Mouse (Mus musculus) B cell, adult 62 days (primary cell): ENCODE results near the gene Olfr715b. TPM values are rescaled to one million over a fixed set of nuclear protein-coding genes. Genes with fewer than 3 reads are reported as not detected.

Experiments used
- total RNA-seq: library from RNA; stranded (reverse); gene quantifications from 4 replicates; pipeline ENCODE4 v1.2.4, GENCODE M21; 2023

Gene Olfr715b
- total RNA-seq, result not detected in 4 replicates

DNA sequence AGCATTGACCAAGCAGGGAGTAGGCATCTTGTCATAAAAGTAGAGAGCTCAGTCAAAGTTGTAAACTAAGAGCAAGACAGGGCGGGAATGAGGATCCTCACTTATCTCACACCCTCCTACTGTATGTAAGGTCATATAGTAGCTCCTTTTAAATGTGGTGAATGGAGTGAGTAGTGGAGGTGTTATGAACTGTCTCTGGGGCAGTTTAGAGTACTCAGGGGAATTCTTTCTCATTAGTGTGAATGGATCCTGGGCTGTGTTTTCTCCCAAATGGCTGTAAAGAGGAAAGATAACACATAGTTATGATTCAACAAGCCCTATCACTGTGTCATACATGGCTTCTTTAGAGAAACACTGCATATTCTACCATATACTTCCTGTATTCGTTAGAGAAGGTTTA is at the start of gene Olfr715b:
Gene Olfr715b (minus strand): TSS at position 101 of the 400 bp plus-strand sequence.

DNA sequence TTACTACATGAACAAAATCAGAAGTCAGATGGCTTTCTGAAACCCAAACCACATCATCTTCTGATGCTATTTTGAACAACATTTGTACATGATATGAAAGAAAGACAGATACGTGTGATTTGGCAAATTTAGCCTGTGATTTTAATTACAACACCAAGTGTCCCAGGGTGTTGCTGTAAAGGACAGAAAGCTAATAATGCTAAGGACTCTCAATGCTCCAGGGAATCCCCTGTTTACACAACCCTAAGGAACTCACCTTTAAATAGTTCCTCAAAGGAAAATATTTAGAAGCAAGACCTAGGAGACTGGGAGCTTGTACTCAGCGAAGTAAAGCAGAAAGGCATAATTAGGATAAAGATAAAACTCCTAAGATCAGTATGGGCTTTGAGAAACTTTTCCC is 27.9 kb upstream of the Olfr715b start, which contains the start of gene Olfr716:
Gene Olfr716 (plus strand): TSS at position 301 of the 400 bp plus-strand sequence.

GRCm38 (mm10) chr7:107130983-107131382 is 20.8 kb upstream of the Olfr715b start, which contains the start of gene Olfr715:
Gene Olfr715 (minus strand): TSS chr7:107131083.

DNA sequence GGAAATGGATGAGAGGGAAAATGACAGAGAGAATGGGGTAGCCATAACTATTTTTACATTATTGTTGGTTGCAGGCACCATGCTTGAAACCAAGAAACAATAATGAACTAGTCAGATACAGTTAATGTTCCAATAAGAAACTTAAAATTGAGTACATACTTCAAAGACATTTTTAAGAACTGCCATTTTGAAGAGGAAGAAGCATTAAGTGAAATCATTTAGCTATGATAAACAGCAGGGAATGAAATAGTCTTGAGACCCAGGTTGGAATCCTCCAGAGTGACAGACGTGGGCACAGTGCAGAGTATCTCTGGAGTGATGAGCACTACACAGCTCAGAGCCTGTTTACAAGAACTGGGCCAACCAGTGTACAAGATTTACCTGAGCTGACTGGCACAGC is 17.2 kb downstream of the Olfr715b start, which contains the start of gene Olfr17:
Gene Olfr17 (plus strand): TSS at position 301 of the 400 bp plus-strand sequence.

GRCm38 (mm10) chr7:107070681-107071080 is 39.5 kb downstream of the Olfr715b start, which contains the start of gene Olfr714:
Gene Olfr714 (plus strand): TSS chr7:107070981.

Other genes with a start within 250 kb of the Olfr715b start
- gene Olfr704, start 247.2 kb downstream of the Olfr715b start, total RNA-seq, result not detected in 4 replicates
- gene Olfr705, start 233.5 kb downstream of the Olfr715b start, total RNA-seq, result not detected in 4 replicates
- gene Olfr706, start 222.2 kb downstream of the Olfr715b start, total RNA-seq, result not detected in 4 replicates
- gene Olfr707, start 209.1 kb downstream of the Olfr715b start, total RNA-seq, result not detected in 4 replicates
- not detected in 4 replicates for gene Olfr1532-ps1, start 202.4 kb downstream of the Olfr715b start, total RNA-seq
- gene Olfr709-ps1, start 178.2 kb downstream of the Olfr715b start, total RNA-seq, result not detected in 4 replicates
- not detected in 4 replicates for gene Olfr710, start 162.1 kb downstream of the Olfr715b start, total RNA-seq
- not detected in 4 replicates for gene Olfr6, start 146.4 kb downstream of the Olfr715b start, total RNA-seq
- not detected in 4 replicates for gene Olfr711, start 134.9 kb downstream of the Olfr715b start, total RNA-seq
- 0.09 TPM in 1 of 4 replicates, not detected in the others for gene Olfr2, start 104.3 kb downstream of the Olfr715b start, total RNA-seq
- not detected in 4 replicates for gene Olfr713, start 79.2 kb downstream of the Olfr715b start, total RNA-seq
- not detected in 4 replicates for gene Olfr714, start 39.4 kb downstream of the Olfr715b start, total RNA-seq
- not detected in 4 replicates for gene Olfr17, start 17.1 kb downstream of the Olfr715b start, total RNA-seq
- gene Olfr715, start 20.7 kb upstream of the Olfr715b start, total RNA-seq, result not detected in 4 replicates
- gene Olfr716, start 28.0 kb upstream of the Olfr715b start, total RNA-seq, result not detected in 4 replicates
- gene Nlrp14, start 56.6 kb upstream of the Olfr715b start, total RNA-seq, result not detected in 4 replicates
- gene Rbmxl2, start 99.1 kb upstream of the Olfr715b start, total RNA-seq, result not detected in 4 replicates